Mouse (Mus musculus) retina, postnatal 7 days (tissue): ENCODE data around the gene Csnk1d.

ENCODE experiments used
- DNase-seq: peaks from one replicate; pipeline ENCODE4 v3.0.0-alpha.2; 2012; ENCODE audit warnings: low read depth, low spot score

The Csnk1d gene

GRCm38 (mm10) chr11:120987608-120988007 is 3.5 kb downstream of the Csnk1d start:
- no peak for DNase-seq

- no peak for DNase-seq
Measured at GRCm38 (mm10) chr11:120984448-120985330, 6.4 kb downstream of the Csnk1d start.

- no peak for DNase-seq
Measured at GRCm38 (mm10) chr11:120982459-120982858, 8.7 kb downstream of the Csnk1d start.

- no peak for DNase-seq
Measured at GRCm38 (mm10) chr11:120981661-120982060, 9.5 kb downstream of the Csnk1d start.

- no peak for DNase-seq
Measured at GRCm38 (mm10) chr11:120980427-120981035, 10.6 kb downstream of the Csnk1d start.

GRCm38 (mm10) chr11:120979711-120980426 is 11.3 kb downstream of the Csnk1d start:
- DNase-seq: no peak

GRCm38 (mm10) chr11:120973318-120973717 is 17.8 kb downstream of the Csnk1d start:
- no peak for DNase-seq

GRCm38 (mm10) chr11:120971237-120971636 is 19.9 kb downstream of the Csnk1d start:
- DNase-seq: no peak

- no peak for DNase-seq
Measured at GRCm38 (mm10) chr11:120969742-120970141, 21.4 kb downstream of the Csnk1d start.

- no peak for DNase-seq
Measured at GRCm38 (mm10) chr11:120965587-120965986, 25.5 kb downstream of the Csnk1d start.

- no peak for DNase-seq
Measured at GRCm38 (mm10) chr11:120964195-120965157, 26.7 kb downstream of the Csnk1d start.

GRCm38 (mm10) chr11:120962909-120963308 is 28.2 kb downstream of the Csnk1d start:
- no peak for DNase-seq

- DNase-seq: no peak
Measured at GRCm38 (mm10) chr11:120962050-120962771, 28.9 kb downstream of the Csnk1d start.

GRCm38 (mm10) chr11:120961594-120961993 is 29.5 kb downstream of the Csnk1d start:
- DNase-seq: no peak

GRCm38 (mm10) chr11:120960248-120960647 is 30.9 kb downstream of the Csnk1d start:
- DNase-seq: no peak

GRCm38 (mm10) chr11:120959564-120959963 is 31.6 kb downstream of the Csnk1d start:
- DNase-seq: no peak

- DNase-seq: no peak
Measured at GRCm38 (mm10) chr11:120959066-120959465, 32.1 kb downstream of the Csnk1d start.

GRCm38 (mm10) chr11:120957731-120958257 is 33.3 kb downstream of the Csnk1d start:
- no peak for DNase-seq

GRCm38 (mm10) chr11:120957052-120957451 is 34.1 kb downstream of the Csnk1d start:
- no peak for DNase-seq

- DNase-seq: no peak
Measured at GRCm38 (mm10) chr11:120955701-120956100, 35.4 kb downstream of the Csnk1d start.
